Mouse (Mus musculus): ENCODE results near the gene Xrra1. TPM values are rescaled to one million over a fixed set of nuclear protein-coding genes. Genes with fewer than 3 reads are reported as not detected.

The Xrra1 gene
- polyA plus RNA-seq, 1 experiment from 2014 or later, result 1.1 TPM

GRCm38 (mm10) chr7:99845533-99846236, 13.2 kb upstream of the Xrra1 start:
- no peaks in the 10 kb centered on the region for H3K9me3 ChIP-seq (ENCODE audit: control insufficient read depth, low read length)
- no peaks in the 10 kb centered on the region for H3K27me3 ChIP-seq (ENCODE audit: control insufficient read depth, insufficient read depth, low read length)
- no peak for DNase-seq (ENCODE audit: low spot score)
- H3K4me1 ChIP-seq (replicated peaks; ENCODE audit: control insufficient read depth, insufficient read depth, low read length), result no peaks in the 10 kb centered on the region
- peaks cover 81% of the 10 kb centered on the region for H3K36me3 ChIP-seq (replicated peaks; ENCODE audit: control insufficient read depth, insufficient read depth)
- no peak overlapping the region for H3K27ac ChIP-seq
- no peak overlapping the region for H3K4me3 ChIP-seq (replicated peaks; ENCODE audit: low read length)
- no peak for ATAC-seq (ENCODE audit: low FRiP score)
- 96% methylated on average over 8 of the region's 8 CpGs for WGBS
- no peak overlapping the region for H3K9ac ChIP-seq
- no peak overlapping the region for H3K4me2 ChIP-seq (replicated peaks)

GRCm38 (mm10) chr7:99850534-99850933, 8.4 kb upstream of the Xrra1 start:
- Histone ChIP-seq H3K4me3 (replicated peaks; ENCODE audit: low read length) (no peak overlapping the region), H3K4me2 (replicated peaks) (no peak overlapping the region), H3K9ac (0 out of 2 replicates have a peak overlapping the region, but pooled peaks have one; percentile 16), H3K27me3 (ENCODE audit: control insufficient read depth, insufficient read depth, low read length) (no peaks in the 10 kb centered on the region), H3K4me1 (replicated peaks; ENCODE audit: control insufficient read depth, insufficient read depth, low read length) (0 out of 2 replicates have a peak, but pooled peaks cover 8% of the 10 kb centered on the region), H3K9me3 (ENCODE audit: control insufficient read depth, low read length) (no peaks in the 10 kb centered on the region), H3K27ac (peak overlapping the region; percentile 23; the same call in 1 of the 2 replicates), H3K36me3 (replicated peaks; ENCODE audit: control insufficient read depth, insufficient read depth) (peaks cover 49% of the 10 kb centered on the region)
- WGBS, result 79% methylated on average over 5 of the region's 5 CpGs
- no peak for DNase-seq (ENCODE audit: low spot score)
- ATAC-seq (ENCODE audit: low FRiP score), result no peak

GRCm38 (mm10) chr7:99851121-99851520, 7.8 kb upstream of the Xrra1 start:
- Histone ChIP-seq H3K9ac (0 out of 2 replicates have a peak overlapping the region, but pooled peaks have one; percentile 16), H3K27ac (peak overlapping the region; percentile 23; the same call in 1 of the 2 replicates), H3K27me3 (ENCODE audit: control insufficient read depth, insufficient read depth, low read length) (no peaks in the 10 kb centered on the region), H3K4me1 (replicated peaks; ENCODE audit: control insufficient read depth, insufficient read depth, low read length) (0 out of 2 replicates have a peak, but pooled peaks cover 11% of the 10 kb centered on the region), H3K4me2 (replicated peaks) (no peak overlapping the region), H3K9me3 (ENCODE audit: control insufficient read depth, low read length) (no peaks in the 10 kb centered on the region), H3K4me3 (replicated peaks; ENCODE audit: low read length) (no peak overlapping the region), H3K36me3 (replicated peaks; ENCODE audit: control insufficient read depth, insufficient read depth) (peaks cover 44% of the 10 kb centered on the region)
- 56% methylated on average over 1 of the region's 1 CpGs for WGBS
- ATAC-seq (ENCODE audit: low FRiP score) (no peak), DNase-seq (ENCODE audit: low spot score) (no peak)

GRCm38 (mm10) chr7:99851618-99852017, 7.3 kb upstream of the Xrra1 start:
- no peak for ATAC-seq (ENCODE audit: low FRiP score)
- Histone ChIP-seq H3K9me3 (ENCODE audit: control insufficient read depth, low read length) (no peaks in the 10 kb centered on the region), H3K4me3 (replicated peaks; ENCODE audit: low read length) (no peak overlapping the region), H3K4me2 (replicated peaks) (no peak overlapping the region), H3K4me1 (replicated peaks; ENCODE audit: control insufficient read depth, insufficient read depth, low read length) (peaks cover 16% of the 10 kb centered on the region; the same call in 1 of the 2 replicates), H3K27ac (no peak overlapping the region), H3K36me3 (replicated peaks; ENCODE audit: control insufficient read depth, insufficient read depth) (peaks cover 43% of the 10 kb centered on the region), H3K27me3 (ENCODE audit: control insufficient read depth, insufficient read depth, low read length) (no peaks in the 10 kb centered on the region), H3K9ac (no peak overlapping the region)
- no peak for DNase-seq (ENCODE audit: low spot score)
- 91% methylated on average over 6 of the region's 6 CpGs for WGBS

- Histone ChIP-seq H3K4me2 (replicated peaks) (no peak overlapping the region), H3K4me1 (replicated peaks; ENCODE audit: control insufficient read depth, insufficient read depth, low read length) (peaks cover 28% of the 10 kb centered on the region), H3K36me3 (replicated peaks; ENCODE audit: control insufficient read depth, insufficient read depth) (peaks cover 27% of the 10 kb centered on the region), H3K27ac (no peak overlapping the region), H3K4me3 (replicated peaks; ENCODE audit: low read length) (no peak overlapping the region), H3K27me3 (ENCODE audit: control insufficient read depth, insufficient read depth, low read length) (no peaks in the 10 kb centered on the region), H3K9ac (no peak overlapping the region), H3K9me3 (ENCODE audit: control insufficient read depth, low read length) (no peaks in the 10 kb centered on the region)
- 88% methylated on average over 7 of the region's 7 CpGs for WGBS
- no peak for DNase-seq (ENCODE audit: low spot score)
- no peak for ATAC-seq (ENCODE audit: low FRiP score)
Observed at GRCm38 (mm10) chr7:99853350-99853749, 5.6 kb upstream of the Xrra1 start.

GRCm38 (mm10) chr7:99854311-99854710, 4.6 kb upstream of the Xrra1 start:
- no peak overlapping the region for H3K27ac ChIP-seq
- H3K27me3 ChIP-seq (ENCODE audit: control insufficient read depth, insufficient read depth, low read length), result no peaks in the 10 kb centered on the region
- H3K9ac ChIP-seq, result no peak overlapping the region
- H3K4me2 ChIP-seq (replicated peaks), result no peak overlapping the region
- 90% methylated on average over 4 of the region's 4 CpGs for WGBS
- DNase-seq (ENCODE audit: low spot score) (no peak), ATAC-seq (ENCODE audit: low FRiP score) (no peak)
- peaks cover 28% of the 10 kb centered on the region for H3K4me1 ChIP-seq (replicated peaks; ENCODE audit: control insufficient read depth, insufficient read depth, low read length)
- peaks cover 19% of the 10 kb centered on the region for H3K36me3 ChIP-seq (replicated peaks; ENCODE audit: control insufficient read depth, insufficient read depth)
- H3K4me3 ChIP-seq (replicated peaks; ENCODE audit: low read length), result no peak overlapping the region
- H3K9me3 ChIP-seq (ENCODE audit: control insufficient read depth, low read length), result no peaks in the 10 kb centered on the region

- DNase-seq (ENCODE audit: low spot score) (no peak), ATAC-seq (ENCODE audit: low FRiP score) (no peak)
- Histone ChIP-seq H3K27ac (no peak overlapping the region), H3K4me2 (replicated peaks) (0 out of 2 replicates have a peak overlapping the region, but pooled peaks have one; percentile 15), H3K4me3 (replicated peaks; ENCODE audit: low read length) (no peak overlapping the region), H3K9me3 (ENCODE audit: control insufficient read depth, low read length) (no peaks in the 10 kb centered on the region), H3K9ac (no peak overlapping the region), H3K4me1 (replicated peaks; ENCODE audit: control insufficient read depth, insufficient read depth, low read length) (peaks cover 24% of the 10 kb centered on the region), H3K27me3 (ENCODE audit: control insufficient read depth, insufficient read depth, low read length) (no peaks in the 10 kb centered on the region), H3K36me3 (replicated peaks; ENCODE audit: control insufficient read depth, insufficient read depth) (peaks cover 19% of the 10 kb centered on the region)
- 93% methylated on average over 14 of the region's 14 CpGs for WGBS
Observed at GRCm38 (mm10) chr7:99856266-99856861, 2.6 kb upstream of the Xrra1 start.

- under 1% methylated on average over 19 of the region's 19 CpGs for WGBS
- peak; percentile 68 for ATAC-seq (ENCODE audit: low FRiP score)
- peak overlapping the region; percentile 78 for H3K9ac ChIP-seq
Observed at GRCm38 (mm10) chr7:99858175-99858812, 622 bp upstream of the Xrra1 start.

GRCm38 (mm10) chr7:99863362-99863761, 4.4 kb downstream of the Xrra1 start, which contains the start of gene Spcs2:
Gene Spcs2 (minus strand): TSS chr7:99863462.
- no peaks in the 10 kb centered on the region; the same call in 1 of the 2 replicates for H3K4me1 ChIP-seq (replicated peaks; ENCODE audit: control insufficient read depth, insufficient read depth, low read length)
- no peak within 1 kb of the TSS for H3K27ac ChIP-seq
- no peak within 1 kb of the TSS for H3K4me3 ChIP-seq (replicated peaks; ENCODE audit: low read length)
- H3K9ac ChIP-seq, result no peak within 1 kb of the TSS
- no peaks in the 10 kb centered on the region for H3K9me3 ChIP-seq (ENCODE audit: control insufficient read depth, low read length)
- DNase-seq (ENCODE audit: low spot score), result no peak
- no peaks in the 10 kb centered on the region for H3K27me3 ChIP-seq (ENCODE audit: control insufficient read depth, insufficient read depth, low read length)
- 55% methylated on average over 7 of the region's 7 CpGs for WGBS
- no peak for ATAC-seq (ENCODE audit: low FRiP score)
- no peaks in the 10 kb centered on the region for H3K36me3 ChIP-seq (replicated peaks; ENCODE audit: control insufficient read depth, insufficient read depth)
- H3K4me2 ChIP-seq (replicated peaks), result no peak within 1 kb of the TSS

More at GRCm38 (mm10) chr7:99858175-99858812, 622 bp upstream of the Xrra1 start:
- peak; percentile 27 for DNase-seq (ENCODE audit: low spot score)
- peaks cover 20% of the 10 kb centered on the region for H3K4me1 ChIP-seq (replicated peaks; ENCODE audit: control insufficient read depth, insufficient read depth, low read length)
- H3K4me3 ChIP-seq (replicated peaks; ENCODE audit: low read length), result peak overlapping the region; percentile 71
- H3K27ac ChIP-seq, result peak overlapping the region; percentile 84
- peak overlapping the region; percentile 57 for H3K4me2 ChIP-seq (replicated peaks)
- H3K27me3 ChIP-seq (ENCODE audit: control insufficient read depth, insufficient read depth, low read length), result no peaks in the 10 kb centered on the region
- H3K36me3 ChIP-seq (replicated peaks; ENCODE audit: control insufficient read depth, insufficient read depth), result peaks cover 17% of the 10 kb centered on the region
- H3K9me3 ChIP-seq (ENCODE audit: control insufficient read depth, low read length), result no peaks in the 10 kb centered on the region

Measured in hindbrain, embryonic 14.5 days (tissue).